Mouse (Mus musculus) c-Kit-positive CD71-positive TER-119-negative erythroid progenitor cells, embryonic 14.5 days (primary cell): ENCODE results near the gene Spata32.
A peak's percentile ranks its signal among the peaks of the same experiment; 100 is the strongest.
"Not testable (repeated sequence)": the region's sequence is repeated elsewhere in the genome, so short reads cannot be mapped to it uniquely, and the experiment has no call there.

Source experiments
- DNase-seq: peaks from one replicate; pipeline ENCODE4 v3.0.0-alpha.2; 2013; ENCODE audit warnings: low read depth

Spata32 gene

DNA sequence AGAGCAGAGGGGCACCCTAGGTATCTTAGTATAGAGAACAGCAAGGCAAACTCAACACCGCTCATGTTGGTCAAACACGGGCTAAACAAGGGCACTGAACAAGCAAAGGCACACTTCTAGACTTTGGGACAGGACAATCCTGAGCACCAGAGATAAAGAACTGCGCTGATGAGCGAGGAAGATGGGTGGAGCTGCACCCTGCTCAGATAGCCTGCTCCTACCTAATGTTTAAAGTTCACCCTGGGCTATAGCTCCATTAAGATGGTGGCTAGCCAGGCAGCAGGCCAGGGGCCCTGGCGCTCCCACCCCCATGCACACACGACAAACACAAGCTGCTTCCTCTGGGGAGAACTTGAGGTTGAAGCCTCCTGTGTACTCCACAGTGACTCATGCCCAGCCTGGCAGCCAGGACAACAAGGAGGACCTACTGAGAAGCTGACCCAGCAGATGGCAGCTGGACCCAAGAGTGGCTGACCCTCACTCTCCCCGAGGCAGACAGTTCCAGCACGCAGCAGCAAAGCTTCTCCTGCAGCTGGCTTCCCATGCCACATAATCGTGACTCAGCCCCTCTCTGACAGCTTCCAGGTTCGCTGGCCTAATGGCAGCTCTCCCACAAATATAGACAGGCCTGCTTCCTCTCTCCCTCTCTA, 28.0 kb upstream of the Spata32 start:
- DNase-seq, result no peak

DNA sequence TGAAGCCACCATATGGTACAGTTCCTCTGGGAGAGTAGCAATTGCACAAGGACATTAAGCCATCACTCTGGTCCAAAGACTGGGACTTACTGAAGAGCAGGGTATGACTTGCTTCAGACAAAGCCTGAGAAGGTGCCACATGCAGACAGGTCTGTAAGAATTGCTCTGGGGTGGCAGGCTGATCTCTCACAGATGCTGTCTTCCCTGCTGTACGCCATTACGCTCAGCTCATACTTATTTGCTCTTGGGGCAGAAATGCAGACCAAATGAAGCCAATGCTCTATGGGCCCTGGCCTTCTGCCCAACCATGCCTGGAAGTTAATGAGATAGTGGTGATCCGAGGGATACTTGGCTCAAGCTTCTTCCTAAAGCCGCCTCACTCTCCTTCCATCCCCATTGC, 26.6 kb upstream of the Spata32 start:
- no peak for DNase-seq

GRCm38 (mm10) chr11:103240740-103241139, 22.5 kb upstream of the Spata32 start:
- DNase-seq, result no peak

- DNase-seq, result no peak
Measured at GRCm38 (mm10) chr11:103237757-103238156, 19.5 kb upstream of the Spata32 start.

GRCm38 (mm10) chr11:103236903-103237302, 18.7 kb upstream of the Spata32 start:
- no peak for DNase-seq

DNA sequence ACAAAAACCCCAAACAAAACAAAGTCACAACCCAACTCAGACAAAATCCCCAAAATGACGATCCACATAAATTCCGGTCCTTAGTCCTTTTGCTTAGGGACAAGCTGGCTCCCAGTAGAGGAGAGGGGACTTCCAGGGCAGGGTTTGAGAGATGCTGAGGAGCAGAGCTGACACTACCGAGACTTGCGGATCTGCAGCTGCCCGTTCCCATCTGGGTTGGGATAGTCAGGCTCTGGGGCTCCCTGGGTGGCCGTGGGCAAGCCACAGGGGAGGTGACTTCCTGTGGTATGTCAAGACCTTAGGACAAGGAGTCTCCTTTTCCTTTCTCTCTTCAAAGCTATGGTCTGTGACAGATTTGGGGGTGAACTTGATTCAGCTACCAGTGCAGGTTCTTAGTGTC, 18.2 kb upstream of the Spata32 start:
- DNase-seq, result no peak

GRCm38 (mm10) chr11:103235702-103236101, 17.5 kb upstream of the Spata32 start:
- DNase-seq, result no peak

- no peak for DNase-seq
Measured at GRCm38 (mm10) chr11:103234447-103234846, 16.2 kb upstream of the Spata32 start.

DNA sequence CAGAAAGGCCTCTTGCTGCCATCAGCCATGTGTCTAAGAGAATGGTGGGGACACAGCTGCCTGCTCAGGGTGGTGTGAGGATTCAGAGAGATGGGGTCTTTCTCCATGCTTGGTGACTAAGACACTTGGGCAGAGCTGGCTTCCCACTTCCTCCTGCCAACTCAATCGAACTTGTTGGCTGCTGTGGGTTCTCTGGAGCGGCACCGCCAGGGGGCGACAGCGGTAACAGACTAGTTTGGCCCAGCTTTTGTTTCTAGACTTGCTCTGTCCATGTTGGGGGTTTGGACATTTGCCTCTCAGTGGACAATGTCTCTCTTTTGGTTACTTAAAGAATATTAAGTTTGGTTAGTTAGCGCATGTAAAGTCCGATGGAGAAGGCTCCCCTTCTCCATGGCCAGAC, 14.7 kb upstream of the Spata32 start:
- no peak for DNase-seq

GRCm38 (mm10) chr11:103231367-103231766, 13.1 kb upstream of the Spata32 start:
- DNase-seq, result no peak

DNA sequence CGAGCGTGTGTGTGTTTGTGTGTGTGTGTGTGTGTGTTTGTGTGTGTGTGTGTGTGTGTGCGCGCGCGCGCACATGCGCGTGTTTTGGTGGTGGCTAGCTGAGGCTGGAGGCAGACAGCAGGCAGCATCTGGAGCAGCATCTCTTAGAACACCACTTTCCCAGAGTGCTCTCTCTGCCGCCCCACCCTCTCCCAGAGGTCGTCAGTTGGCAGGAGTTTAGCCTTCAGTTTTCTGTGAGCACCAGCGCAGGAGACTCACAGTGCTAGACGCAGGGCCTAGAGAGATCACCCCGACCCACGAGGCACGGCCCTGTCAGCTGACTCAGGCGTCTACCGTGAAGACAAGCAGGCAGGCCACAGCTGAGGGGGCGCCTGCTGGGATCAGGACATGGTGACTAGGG, 12.4 kb upstream of the Spata32 start:
- no peak for DNase-seq

GRCm38 (mm10) chr11:103229608-103230007, 11.4 kb upstream of the Spata32 start:
- DNase-seq, result no peak

GRCm38 (mm10) chr11:103223951-103224456, 5.8 kb upstream of the Spata32 start:
- no peak for DNase-seq

DNA sequence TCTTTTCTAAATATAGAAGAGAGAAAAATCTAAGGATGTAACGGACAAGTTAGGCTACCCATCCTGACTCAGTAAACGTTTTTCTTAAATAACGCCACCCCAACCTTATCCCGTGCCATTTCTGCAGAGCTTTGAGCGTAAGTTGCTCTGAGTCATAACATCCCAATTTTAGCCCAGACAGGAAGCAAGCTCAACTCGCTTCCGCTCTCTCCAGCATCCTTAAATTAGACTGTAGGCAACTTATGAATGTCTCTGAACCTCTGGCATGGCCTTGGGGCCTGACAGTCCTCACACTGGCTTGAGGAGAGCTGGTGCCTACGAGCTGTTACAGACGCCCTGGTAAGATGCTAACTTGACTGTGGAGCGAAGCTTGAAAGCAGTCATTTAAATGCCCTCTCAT, 5.2 kb upstream of the Spata32 start:
- no peak for DNase-seq

DNA sequence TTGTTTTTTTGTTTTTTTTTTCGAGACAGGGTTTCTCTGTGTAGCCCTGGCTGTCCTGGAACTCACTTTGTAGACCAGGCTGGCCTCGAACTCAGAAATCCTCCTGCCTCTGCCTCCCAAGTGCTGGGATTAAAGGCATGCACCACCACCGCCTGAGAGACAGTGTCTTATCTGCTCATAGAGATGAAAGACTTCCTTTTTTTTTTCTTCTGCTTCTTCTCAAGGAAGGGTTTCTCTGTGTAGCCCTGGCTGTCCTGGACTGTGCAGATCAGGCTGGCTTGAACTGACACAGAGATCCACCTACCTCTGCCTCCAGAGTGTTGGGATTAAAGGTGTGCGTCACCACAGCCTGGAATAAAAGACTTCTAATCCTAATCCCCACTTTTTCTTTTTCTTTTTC, 4.5 kb upstream of the Spata32 start:
- not testable (repeated sequence) for DNase-seq

- DNase-seq, result no peak
Measured at GRCm38 (mm10) chr11:103221437-103221836, 3.2 kb upstream of the Spata32 start.

DNA sequence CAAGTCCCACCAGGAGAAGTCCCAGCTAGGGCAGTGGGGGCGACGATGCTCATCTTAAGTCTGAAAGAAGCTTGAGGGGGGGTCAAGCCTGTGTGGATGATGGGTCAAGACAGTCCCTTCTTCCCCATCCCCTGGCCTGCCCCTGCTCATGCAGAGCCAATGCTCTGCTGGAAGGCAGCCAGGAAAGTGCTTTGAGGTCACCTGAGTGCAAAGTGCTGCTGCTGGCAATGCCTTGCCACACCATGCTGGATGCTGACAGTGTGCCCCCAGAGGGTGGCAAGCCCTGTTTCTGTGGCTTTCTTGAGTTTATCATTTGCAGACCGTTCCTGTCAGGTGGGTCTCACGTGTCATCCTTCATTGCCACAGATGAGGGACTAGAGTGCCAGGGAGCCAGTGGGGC, 1.8 kb upstream of the Spata32 start:
- no peak for DNase-seq

DNA sequence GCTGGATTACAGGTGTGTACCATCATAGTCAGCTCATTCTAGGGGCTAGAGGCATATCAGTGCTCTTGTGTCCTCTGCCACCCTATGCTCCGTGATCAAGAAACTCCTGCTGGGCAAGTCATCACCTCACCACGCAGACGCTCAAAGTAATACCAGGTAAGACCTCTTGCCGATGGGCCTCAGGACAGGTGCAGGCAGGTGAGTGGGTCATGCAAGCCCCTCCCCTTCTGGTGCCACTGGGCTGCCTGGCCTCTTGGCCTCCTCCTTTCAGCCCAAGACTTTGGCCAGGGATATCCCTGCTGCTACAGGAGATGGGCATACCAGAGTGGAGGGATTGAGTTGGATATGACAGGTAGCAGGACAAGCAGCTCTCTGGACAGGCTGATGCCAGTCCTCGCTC, 1.0 kb upstream of the Spata32 start:
- DNase-seq, result no peak

GRCm38 (mm10) chr11:103218517-103218901, 277 bp upstream of the Spata32 start:
- DNase-seq, result no peak

- DNase-seq, result peak; percentile 28
Measured at GRCm38 (mm10) chr11:103215355-103215754, 2.9 kb downstream of the Spata32 start.

GRCm38 (mm10) chr11:103213712-103214111, 4.5 kb downstream of the Spata32 start:
- no peak for DNase-seq

GRCm38 (mm10) chr11:103210291-103210690, 7.9 kb downstream of the Spata32 start:
- no peak for DNase-seq

DNA sequence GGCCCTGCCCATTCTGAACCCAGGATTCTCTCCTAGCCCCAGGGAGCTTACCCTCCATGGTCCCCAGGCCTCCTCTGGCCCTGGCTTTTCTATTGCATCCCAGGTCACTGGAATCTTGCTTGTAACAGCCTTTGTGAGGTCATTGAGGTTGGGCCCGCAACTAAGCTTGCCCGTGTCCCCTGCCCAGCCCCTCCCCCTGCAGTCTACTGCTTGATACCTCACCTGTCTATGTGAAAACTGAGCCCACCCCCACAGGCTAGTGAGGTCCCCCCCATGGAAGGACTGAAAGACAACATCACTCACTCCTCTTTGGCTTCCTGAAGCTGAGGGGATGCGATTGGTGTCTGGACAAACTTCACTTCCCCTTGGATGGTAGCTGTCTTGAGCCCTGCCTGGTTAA, 9.8 kb downstream of the Spata32 start, which contains the start of gene 1700023F06Rik:
Gene 1700023F06Rik (minus strand): TSS at position 101 of the 400 bp plus-strand sequence.
- DNase-seq, result no peak

DNA sequence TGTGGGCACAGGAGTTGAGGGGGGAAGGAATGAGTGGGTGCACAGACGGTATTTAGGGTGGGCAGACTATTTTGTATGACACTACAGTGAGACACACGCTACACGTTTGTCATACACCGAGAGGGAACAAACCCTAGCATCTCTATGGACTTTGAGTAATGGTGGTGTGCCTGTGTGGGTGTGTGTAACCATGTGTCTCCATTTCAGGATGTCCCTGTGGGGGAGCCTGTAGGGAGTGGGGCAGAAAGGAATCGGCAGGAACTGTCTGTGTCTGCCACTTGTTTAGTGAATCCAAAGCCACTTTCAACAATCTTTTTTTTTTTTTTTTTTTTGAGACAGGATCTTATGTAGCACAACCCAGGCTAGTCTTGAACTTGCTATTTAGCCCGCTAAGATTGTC, 12.0 kb downstream of the Spata32 start:
- no peak for DNase-seq
